In genomic region chr1:105780457-105781364, GRCm38 (mm10) we compare ENCODE assay signal across 7 mouse cellular contexts. TPM values are rescaled to one million over a fixed set of nuclear protein-coding genes. Genes with fewer than 3 reads are reported as not detected.
A peak's percentile ranks its signal among the peaks of the same experiment; 100 is the strongest.
DNase-seq lines count a peak whose midpoint lies in the region; ATAC-seq and TF ChIP-seq lines count a peak whose summit lies in the region.

TSS of gene Tnfrsf11a (plus strand) at chr1:105780718.

- H3K27ac ChIP-seq in embryonic facial prominence, embryonic 13.5 days = no peak within 1 kb of the TSS
- H3K27ac ChIP-seq in heart, embryonic 13.5 days (replicated peaks) = no peak within 1 kb of the TSS
- H3K27ac ChIP-seq in kidney, embryonic 15.5 days = no peak within 1 kb of the TSS
- H3K27ac ChIP-seq in liver, adult 2 months (replicated peaks; ENCODE audit: insufficient read depth, low read depth, low read length) = peak within 1 kb of the TSS; percentile 28; the same call in 1 of the 2 replicates
- no peak within 1 kb of the TSS for H3K27ac ChIP-seq in midbrain, embryonic 16.5 days (ENCODE audit: low read length)

- H3K36me3 ChIP-seq in embryonic facial prominence, embryonic 13.5 days = no peaks in the 10 kb centered on the region
- H3K36me3 ChIP-seq in heart, embryonic 13.5 days = no peaks in the 10 kb centered on the region
- no peaks in the 10 kb centered on the region for H3K36me3 ChIP-seq in kidney, embryonic 15.5 days
- H3K36me3 ChIP-seq in liver, adult 2 months (ENCODE audit: control insufficient read depth, insufficient read depth, low read length) = no peaks in the 10 kb centered on the region
- H3K36me3 ChIP-seq in midbrain, embryonic 16.5 days (ENCODE audit: control insufficient read depth, insufficient read depth, low read length) = no peaks in the 10 kb centered on the region

- H3K9me3 ChIP-seq in embryonic facial prominence, embryonic 13.5 days = no peaks in the 10 kb centered on the region
- no peaks in the 10 kb centered on the region for H3K9me3 ChIP-seq in heart, embryonic 13.5 days
- H3K9me3 ChIP-seq in kidney, embryonic 15.5 days (replicated peaks) = no peaks in the 10 kb centered on the region
- no peaks in the 10 kb centered on the region for H3K9me3 ChIP-seq in midbrain, embryonic 16.5 days (replicated peaks; ENCODE audit: control insufficient read depth, low read length, poor library complexity, severe bottlenecking)

- peak within 1 kb of the TSS; percentile 60 for H3K4me3 ChIP-seq in embryonic facial prominence, embryonic 13.5 days
- H3K4me3 ChIP-seq in heart, embryonic 13.5 days = peak within 1 kb of the TSS; percentile 64
- H3K4me3 ChIP-seq in kidney, embryonic 15.5 days (replicated peaks) = peak within 1 kb of the TSS; percentile 68
- peak within 1 kb of the TSS; percentile 84 for H3K4me3 ChIP-seq in liver, adult 2 months (ENCODE audit: insufficient read depth, low read depth, low read length)
- H3K4me3 ChIP-seq in midbrain, embryonic 16.5 days (ENCODE audit: low read depth, low read length) = peak within 1 kb of the TSS; percentile 72

- peaks cover 14% of the 10 kb centered on the region for H3K4me1 ChIP-seq in embryonic facial prominence, embryonic 13.5 days
- H3K4me1 ChIP-seq in heart, embryonic 13.5 days = no peaks in the 10 kb centered on the region; the same call in 1 of the 2 replicates
- H3K4me1 ChIP-seq in kidney, embryonic 15.5 days = peaks cover 22% of the 10 kb centered on the region
- H3K4me1 ChIP-seq in liver, adult 2 months (ENCODE audit: control insufficient read depth, insufficient read depth, low read length) = peaks cover 2% of the 10 kb centered on the region
- H3K4me1 ChIP-seq in midbrain, embryonic 16.5 days (ENCODE audit: control insufficient read depth, insufficient read depth, low read length) = peaks cover 11% of the 10 kb centered on the region

- WGBS in embryonic facial prominence, embryonic 13.5 days = 3% methylated on average over 77 of the region's 77 CpGs
- 2% methylated on average over 71 of the region's 77 CpGs for WGBS in heart, embryonic 13.5 days
- 3% methylated on average over 77 of the region's 77 CpGs for WGBS in kidney, embryonic 15.5 days
- 4% methylated on average over 77 of the region's 77 CpGs for WGBS in liver, adult 2 months
- 3% methylated on average over 63 of the region's 77 CpGs for WGBS in midbrain, embryonic 16.5 days

- H3K79me2 ChIP-seq in liver, adult 2 months (ENCODE audit: control insufficient read depth, insufficient read depth, low read length) = no peaks in the 10 kb centered on the region

- peak within 1 kb of the TSS; percentile 69 for H3K9ac ChIP-seq in embryonic facial prominence, embryonic 13.5 days
- H3K9ac ChIP-seq in heart, embryonic 13.5 days = peak within 1 kb of the TSS; percentile 80
- H3K9ac ChIP-seq in kidney, embryonic 15.5 days = peak within 1 kb of the TSS; percentile 60
- peak within 1 kb of the TSS; percentile 80 for H3K9ac ChIP-seq in liver, adult 2 months (ENCODE audit: low read depth, low read length)
- H3K9ac ChIP-seq in midbrain, embryonic 16.5 days (ENCODE audit: low read depth, low read length) = peak within 1 kb of the TSS; percentile 82

- TF ChIP-seq CTCF in liver, adult 2 months (IDR thresholded peaks at IDR 0.05; ENCODE audit: low read depth, low read length) = peak; percentile 62

- no peak for TF ChIP-seq POLR2A in liver, adult 2 months (IDR thresholded peaks at IDR 0.05; ENCODE audit: extremely low read depth, insufficient read depth, low read length)

- peaks cover 53% of the 10 kb centered on the region for H3K27me3 ChIP-seq in embryonic facial prominence, embryonic 13.5 days
- peaks cover 59% of the 10 kb centered on the region for H3K27me3 ChIP-seq in heart, embryonic 13.5 days (replicated peaks)
- peaks cover 35% of the 10 kb centered on the region for H3K27me3 ChIP-seq in kidney, embryonic 15.5 days
- peaks cover 4% of the 10 kb centered on the region for H3K27me3 ChIP-seq in liver, adult 2 months (ENCODE audit: control insufficient read depth, insufficient read depth, low read length)
- H3K27me3 ChIP-seq in midbrain, embryonic 16.5 days (ENCODE audit: control insufficient read depth, insufficient read depth, low read depth, low read length) = peaks cover 8% of the 10 kb centered on the region

- peak; percentile 63 for ATAC-seq in embryonic facial prominence, embryonic 13.5 days (ENCODE audit: insufficient number of reproducible peaks, insufficient read depth, low FRiP score, low TSS enrichment, low read depth)
- ATAC-seq in heart, embryonic 13.5 days (ENCODE audit: extremely low read depth, insufficient number of reproducible peaks, low FRiP score, low TSS enrichment) = no peak
- peak; percentile 89 for ATAC-seq in kidney, embryonic 15.5 days (replicated peaks; ENCODE audit: low FRiP score)
- peak; percentile 90 for ATAC-seq in midbrain, embryonic 16.5 days

- peak within 1 kb of the TSS; percentile 99 for H3K4me2 ChIP-seq in embryonic facial prominence, embryonic 13.5 days
- H3K4me2 ChIP-seq in heart, embryonic 13.5 days = peak within 1 kb of the TSS; percentile 97
- H3K4me2 ChIP-seq in kidney, embryonic 15.5 days = peak within 1 kb of the TSS; percentile 99
- H3K4me2 ChIP-seq in midbrain, embryonic 16.5 days (ENCODE audit: low read length) = peak within 1 kb of the TSS; percentile 95

- DNase-seq in adrenal gland, postnatal 36 days = peak; percentile 75 to 82
- DNase-seq in liver, adult 2 months (ENCODE audit: extremely low read depth, low read depth, low spot score) = no peak
- peak; percentile 10 to 60 for DNase-seq in spleen, postnatal 10 days (ENCODE audit: low spot score in 2 of 2)

RNA-seq across cellular contexts. Expression of gene Tnfrsf11a, which starts in this region (rescaled TPM):
- total RNA-seq in adrenal gland, postnatal 36 days (2021) = 1 to 10 TPM; 2.2 to 3.3 TPM
- 0.91 and 0.96 TPM in 2 replicates for polyA plus RNA-seq in embryonic facial prominence, embryonic 13.5 days (2015; fragmentation: Nextera tagmentation; extraction: Ambion mirVana)
- 0.25 and 0.60 TPM in 2 replicates for polyA plus RNA-seq in heart, embryonic 13.5 days (2015; fragmentation: Nextera tagmentation; extraction: Ambion mirVana)
- 1.4 and 1.5 TPM in 2 replicates for polyA plus RNA-seq in kidney, embryonic 15.5 days (2015; fragmentation: Nextera tagmentation; extraction: Ambion mirVana)
- 1.2 TPM in 2 replicates for total RNA-seq in liver, adult 2 months (2014; rRNA removed)
- polyA plus RNA-seq in liver, adult 2 months (2012; rRNA removed) = 0.24 and 0.45 TPM in 2 replicates
- 0.41 and 0.43 TPM in 2 replicates for polyA plus RNA-seq in midbrain, embryonic 16.5 days (2015; fragmentation: Nextera tagmentation; extraction: Ambion mirVana)

Comparison
In these comparisons a context has a peak if more than half of its experiments do, and no peak if none do; other contexts are left out.
1. Peak in ATAC-seq, H3K4me3 ChIP-seq, H3K9ac ChIP-seq and H3K4me2 ChIP-seq in embryonic facial prominence, embryonic 13.5 days; RNA of the gene not detected or under 1 TPM.
2. Peak in ATAC-seq, H3K4me3 ChIP-seq, H3K9ac ChIP-seq and H3K4me2 ChIP-seq in midbrain, embryonic 16.5 days; RNA of the gene not detected or under 1 TPM.